Mouse (Mus musculus): ENCODE data around the gene Ctsh. TPM values are rescaled to one million over a fixed set of nuclear protein-coding genes. Genes with fewer than 3 reads are reported as not detected.
"Not testable (repeated sequence)": the region's sequence is repeated elsewhere in the genome, so short reads cannot be mapped to it uniquely, and the experiment has no call there.

Gene Ctsh
- total RNA-seq, 2 experiments from 2014 or later = 9.9 to 13.5 TPM

DNA sequence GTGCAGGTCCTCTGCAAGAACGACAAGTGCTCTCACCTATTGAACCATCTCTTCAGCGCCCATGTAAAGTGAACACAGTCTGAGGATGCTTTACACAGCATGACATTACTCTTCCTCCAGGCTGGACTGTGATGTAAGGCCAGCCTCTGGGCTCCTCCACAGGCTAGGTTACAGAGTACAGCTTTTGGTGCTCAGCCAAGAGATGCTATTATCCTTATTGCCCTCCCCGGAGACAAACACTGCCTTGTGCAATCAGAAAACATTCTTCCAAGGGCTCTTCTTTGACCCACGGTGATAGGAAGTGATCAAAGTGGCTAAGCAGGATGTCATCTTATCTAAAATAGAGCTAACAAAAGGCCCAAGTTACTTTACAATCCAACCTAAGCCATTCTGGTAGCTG lies 15.4 kb upstream of the Ctsh start:
- intact Hi-C loops (cut with DNase I) = no loop called here
- Histone ChIP-seq H3K4me3 (no peak overlapping the region), H3K27ac (no peak overlapping the region)
- no peak for DNase-seq
- no peak for TF ChIP-seq CTCF (IDR thresholded peaks at IDR 0.05)

- no peak for TF ChIP-seq CTCF (IDR thresholded peaks at IDR 0.05)
- Histone ChIP-seq H3K27ac (no peak overlapping the region), H3K4me3 (no peak overlapping the region)
- intact Hi-C loops (cut with DNase I) = no loop called here
- no peak for DNase-seq
Observed at GRCm38 (mm10) chr9:90040916-90041315, 13.0 kb upstream of the Ctsh start.

- no peak for DNase-seq
- H3K27ac ChIP-seq = no peak overlapping the region
- TF ChIP-seq CTCF (IDR thresholded peaks at IDR 0.05) = no peak
- intact Hi-C loops (cut with DNase I) = no loop called here
- no peak overlapping the region for H3K4me3 ChIP-seq
Observed at GRCm38 (mm10) chr9:90041556-90041955, 12.4 kb upstream of the Ctsh start.

DNA sequence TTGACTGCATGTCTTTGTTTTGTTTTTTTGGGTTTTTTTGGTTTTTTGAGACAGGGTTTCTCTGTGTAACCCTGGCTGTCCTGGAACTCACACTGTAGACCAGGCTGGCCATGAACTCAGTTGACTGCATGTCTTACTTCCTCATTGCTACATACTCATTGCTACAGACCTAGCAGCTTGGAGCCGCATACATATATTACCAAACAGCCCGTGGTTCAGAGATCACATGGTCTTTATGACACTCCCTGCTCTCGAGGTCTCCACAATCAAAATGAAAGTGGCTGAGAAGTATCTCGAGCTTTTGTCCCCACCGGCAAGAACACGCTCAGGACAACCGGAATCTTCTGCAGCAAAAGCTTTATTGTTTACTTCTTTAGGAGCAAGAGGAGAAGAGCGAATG lies 11.0 kb upstream of the Ctsh start:
- DNase-seq; H3K27ac ChIP-seq; intact Hi-C loops (cut with DNase I); H3K4me3 ChIP-seq: not testable (repeated sequence)

DNA sequence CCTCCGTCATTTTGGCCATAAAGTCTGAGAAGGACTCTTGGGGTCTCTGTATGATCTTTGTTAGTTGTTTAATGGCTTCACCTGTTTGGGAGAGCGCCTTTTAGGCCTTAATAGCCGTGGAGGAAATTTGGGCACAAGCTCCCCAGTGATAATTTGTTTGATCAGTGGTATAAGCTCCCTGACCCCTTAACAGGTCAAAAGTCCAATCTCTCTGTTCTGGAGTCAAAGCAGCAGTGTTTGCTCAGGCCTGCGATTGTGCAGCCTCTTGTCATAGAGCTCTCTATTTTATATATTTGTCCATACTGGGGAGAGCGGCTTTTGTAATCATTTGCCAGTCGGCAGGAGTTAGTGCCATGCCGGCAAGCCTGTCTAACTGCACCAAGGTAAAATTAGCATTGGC lies 8.8 kb upstream of the Ctsh start:
- no peak overlapping the region for H3K4me3 ChIP-seq
- H3K27ac ChIP-seq = no peak overlapping the region
- intact Hi-C loops (cut with DNase I) = no loop called here
- no peak for DNase-seq
- no peak for TF ChIP-seq CTCF (IDR thresholded peaks at IDR 0.05)

- intact Hi-C loops (cut with DNase I) = no loop called here
- H3K4me3 ChIP-seq = no peak overlapping the region
- H3K27ac ChIP-seq = no peak overlapping the region
- no peak for DNase-seq
- no peak for TF ChIP-seq CTCF (IDR thresholded peaks at IDR 0.05)
Observed at GRCm38 (mm10) chr9:90047937-90048627, 5.9 kb upstream of the Ctsh start.

DNA sequence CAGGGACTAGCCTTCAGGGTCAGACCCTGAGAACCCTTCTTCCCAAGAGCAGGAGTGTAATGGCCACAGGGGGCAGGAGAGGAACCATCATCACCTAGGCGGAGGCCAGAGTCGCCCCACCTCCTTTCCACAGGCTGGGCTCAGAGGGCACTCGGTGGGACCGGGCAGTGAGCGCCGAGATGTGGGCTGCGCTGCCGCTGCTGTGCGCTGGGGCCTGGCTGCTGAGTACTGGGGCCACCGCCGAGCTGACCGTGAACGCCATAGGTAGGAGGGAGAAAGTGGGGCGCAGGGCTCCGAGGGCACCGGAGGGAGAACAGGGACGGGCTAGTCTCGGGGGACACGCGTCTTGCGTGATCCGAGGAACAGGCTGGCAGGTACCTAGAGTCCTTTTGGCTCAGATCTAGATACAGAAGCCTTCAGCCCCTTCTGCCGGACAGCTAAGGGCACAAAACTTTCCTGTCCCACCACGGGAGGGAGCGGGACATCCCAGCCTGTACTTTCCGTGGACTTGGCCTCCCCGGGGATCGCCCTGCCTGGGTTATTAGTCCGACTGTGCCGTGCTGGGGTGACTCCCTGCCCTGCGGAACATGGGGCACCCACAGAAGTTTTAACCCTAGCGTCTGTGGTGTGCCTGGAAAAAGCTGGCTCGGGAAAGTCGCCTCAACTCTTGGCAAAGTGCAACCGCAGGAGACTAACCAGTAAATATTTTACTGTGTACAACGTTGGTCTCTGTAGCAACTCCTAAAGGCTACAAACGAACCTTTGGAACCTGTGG lies 606 bp downstream of the Ctsh start:
- H3K27ac ChIP-seq = peak overlapping the region; percentile 82
- intact Hi-C loops (cut with DNase I) = no loop called here
- peak; percentile 74 for DNase-seq
- peak overlapping the region; percentile 83 for H3K4me3 ChIP-seq
- peak; percentile 52 for TF ChIP-seq CTCF (IDR thresholded peaks at IDR 0.05)

DNA sequence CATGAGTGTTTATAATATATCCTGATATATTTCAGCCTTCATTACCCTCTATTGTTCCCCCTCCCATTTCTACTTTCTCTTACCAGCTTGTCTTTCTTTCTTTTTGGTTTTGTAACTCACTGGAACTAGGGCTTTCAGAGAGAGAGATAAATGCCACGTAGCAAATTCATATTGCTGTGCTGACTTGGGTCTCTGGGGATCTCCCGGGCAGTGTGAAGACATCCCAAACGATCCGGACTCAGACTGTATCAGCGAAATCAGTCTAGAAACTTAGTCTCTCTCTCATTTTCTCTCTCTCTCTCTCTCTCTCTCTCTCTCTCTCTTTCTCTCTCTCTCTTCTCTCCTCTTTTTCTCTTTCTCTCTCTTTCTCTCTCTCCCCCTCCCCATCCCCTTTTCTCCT lies 1.5 kb downstream of the Ctsh start:
- intact Hi-C loops (cut with DNase I) = no loop called here
- H3K4me3 ChIP-seq = peak overlapping the region; percentile 83
- no peak for TF ChIP-seq CTCF (IDR thresholded peaks at IDR 0.05)
- H3K27ac ChIP-seq = peak overlapping the region; percentile 82
- no peak for DNase-seq

GRCm38 (mm10) chr9:90055911-90056310 lies 2.0 kb downstream of the Ctsh start:
- H3K27ac ChIP-seq = no peak overlapping the region
- no peak for TF ChIP-seq CTCF (IDR thresholded peaks at IDR 0.05)
- no peak for DNase-seq
- intact Hi-C loops (cut with DNase I) = no loop called here
- H3K4me3 ChIP-seq = peak overlapping the region; percentile 83

DNA sequence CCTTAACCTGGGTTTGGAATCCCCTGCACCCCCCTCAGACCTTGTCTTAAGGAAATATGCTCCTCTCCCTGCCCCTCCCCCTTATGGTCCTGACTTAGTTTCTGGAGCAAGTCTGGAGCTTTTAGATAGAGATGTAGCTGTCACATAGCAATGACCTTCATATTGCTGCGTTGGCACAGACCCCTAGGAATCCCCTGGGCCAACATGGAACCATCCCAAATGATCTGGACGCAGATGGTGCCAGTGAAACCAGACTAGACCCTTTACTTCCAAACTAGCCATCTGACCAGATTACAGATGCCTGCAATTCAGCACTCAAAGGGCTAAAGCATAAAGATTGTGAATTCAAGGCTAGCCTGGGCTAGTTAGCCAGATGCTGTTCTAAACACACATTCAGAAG lies 2.8 kb downstream of the Ctsh start:
- no peak for TF ChIP-seq CTCF (IDR thresholded peaks at IDR 0.05)
- no peak for DNase-seq
- no peak overlapping the region for H3K27ac ChIP-seq
- no peak overlapping the region for H3K4me3 ChIP-seq
- intact Hi-C loops (cut with DNase I) = no loop called here

DNA sequence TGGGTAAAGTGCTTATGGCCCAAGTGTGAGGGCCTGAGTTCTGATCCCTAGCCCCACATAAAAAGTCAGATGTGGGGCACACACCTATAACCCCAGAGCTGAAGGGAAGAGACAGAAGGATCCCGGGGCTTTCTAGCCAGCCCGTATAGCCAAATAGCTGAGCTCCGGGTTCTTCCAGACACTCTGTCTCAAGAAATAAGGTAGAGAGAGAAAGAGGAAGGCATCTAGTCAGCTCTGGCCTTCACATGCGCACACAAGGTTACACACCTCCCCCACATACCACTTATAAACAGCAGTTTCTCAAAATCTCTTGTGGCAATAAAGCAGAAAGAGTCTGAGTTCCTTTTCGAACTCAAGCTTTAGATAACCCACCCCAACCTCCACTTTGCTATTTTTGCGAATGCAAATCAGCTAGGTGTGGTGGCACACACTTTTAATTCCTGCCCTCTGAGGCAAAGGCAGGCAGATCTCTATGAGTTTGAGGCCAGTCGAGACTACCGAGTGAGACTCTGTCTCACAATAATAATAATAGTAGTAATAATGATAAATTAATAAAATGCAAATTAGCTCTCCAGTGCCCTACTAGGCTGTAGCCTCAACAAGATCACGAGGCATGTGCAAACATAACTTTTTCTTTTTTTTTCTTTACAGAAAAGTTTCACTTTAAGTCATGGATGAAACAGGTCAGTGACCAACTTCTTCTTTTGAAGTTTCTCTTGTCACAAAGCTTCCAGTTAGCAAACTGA lies 6.0 kb downstream of the Ctsh start:
- TF ChIP-seq CTCF (IDR thresholded peaks at IDR 0.05) = no peak
- intact Hi-C loops (cut with DNase I) = no loop called here
- Histone ChIP-seq H3K27ac (no peak overlapping the region), H3K4me3 (no peak overlapping the region)
- DNase-seq = no peak

DNA sequence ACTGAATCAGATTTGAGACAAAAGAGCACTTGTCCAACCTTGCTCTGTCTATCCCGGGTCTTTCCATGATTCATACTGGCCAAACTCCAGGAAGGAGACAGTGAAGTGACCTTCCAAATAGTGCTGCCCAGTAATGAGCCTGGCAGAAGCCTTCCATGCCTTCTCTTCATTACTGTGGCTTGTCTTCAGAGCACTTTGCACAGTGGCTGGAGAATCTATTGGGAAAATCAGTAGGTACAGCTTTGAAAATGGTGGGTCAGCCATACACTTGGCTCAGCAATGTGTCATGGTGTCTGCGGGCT lies 6.6 kb downstream of the Ctsh start:
- no peak for DNase-seq
- intact Hi-C loops (cut with DNase I) = no loop called here
- no peak overlapping the region for H3K27ac ChIP-seq
- no peak overlapping the region for H3K4me3 ChIP-seq
- no peak for TF ChIP-seq CTCF (IDR thresholded peaks at IDR 0.05)

DNA sequence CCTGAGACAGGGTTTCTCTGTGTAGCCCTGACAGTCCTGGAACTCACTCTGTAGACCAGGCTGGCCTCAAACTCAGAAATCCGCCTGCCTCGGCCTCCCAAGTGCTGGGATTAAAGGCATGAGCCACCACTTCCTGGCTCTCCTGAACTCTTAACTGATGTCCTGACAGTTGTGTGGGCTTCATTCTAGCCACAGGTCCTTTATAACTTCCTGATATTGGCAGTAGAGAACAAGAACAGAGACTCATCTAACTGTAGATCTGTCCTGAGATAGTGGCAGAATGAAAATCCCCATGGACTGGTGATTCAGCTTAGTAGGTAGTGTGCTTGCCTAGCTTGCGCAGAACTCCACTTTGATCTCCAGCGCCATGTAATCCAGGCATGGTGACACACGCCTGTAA lies 7.0 kb downstream of the Ctsh start:
- DNase-seq; intact Hi-C loops (cut with DNase I); H3K4me3 ChIP-seq; H3K27ac ChIP-seq: not testable (repeated sequence)

Measured in gastrocnemius, adult 2 months (tissue).